8 mouse cellular contexts compared by ENCODE assay signal in the genomic region with DNA sequence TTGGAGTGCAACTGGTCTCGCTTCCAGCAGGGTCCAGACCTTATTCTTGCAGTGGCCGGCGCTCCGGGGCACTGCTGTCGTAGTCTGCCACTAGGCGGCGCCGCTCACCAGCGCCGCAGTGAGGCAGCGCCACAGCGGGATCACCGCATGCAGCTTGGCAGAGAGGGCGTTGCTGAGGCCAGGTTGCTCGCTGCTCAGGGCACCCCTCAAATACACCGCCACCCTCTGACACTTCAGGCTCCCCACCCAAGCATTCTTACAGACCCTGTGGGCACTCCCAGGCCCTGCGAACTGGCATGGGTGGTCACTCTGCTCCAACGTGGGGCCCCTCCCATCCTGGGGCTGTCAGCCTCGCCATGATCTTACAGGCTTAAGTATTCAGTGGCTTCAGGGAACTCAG. TPM values are rescaled to one million over a fixed set of nuclear protein-coding genes. Genes with fewer than 3 reads are reported as not detected.
DNase-seq lines count a peak whose midpoint lies in the region; ATAC-seq and TF ChIP-seq lines count a peak whose summit lies in the region.

No protein-coding gene starts in this region.

- H3K9me3 ChIP-seq in embryonic facial prominence, embryonic 10.5 days, result no peaks in the 10 kb centered on the region
- H3K9me3 ChIP-seq in intestine, postnatal 0 days (ENCODE audit: control insufficient read depth), result no peaks in the 10 kb centered on the region
- H3K9me3 ChIP-seq in limb, embryonic 13.5 days, result no peaks in the 10 kb centered on the region
- no peaks in the 10 kb centered on the region for H3K9me3 ChIP-seq in midbrain, embryonic 14.5 days (ENCODE audit: control insufficient read depth, low read length)

- H3K4me2 ChIP-seq in intestine, postnatal 0 days (replicated peaks; ENCODE audit: low read depth), result peak overlapping the region; percentile 78
- H3K4me2 ChIP-seq in limb, embryonic 13.5 days (replicated peaks), result peak overlapping the region; percentile 84
- peak overlapping the region; percentile 91 for H3K4me2 ChIP-seq in midbrain, embryonic 14.5 days (ENCODE audit: low read length)

- ATAC-seq in intestine, postnatal 0 days, result peak; percentile 58
- peak; percentile 80 for ATAC-seq in limb, embryonic 13.5 days (ENCODE audit: low FRiP score, low read depth)
- ATAC-seq in midbrain, embryonic 14.5 days (ENCODE audit: low FRiP score, low TSS enrichment), result peak; percentile 85

- H3K36me3 ChIP-seq in embryonic facial prominence, embryonic 10.5 days (replicated peaks), result no peaks in the 10 kb centered on the region
- no peaks in the 10 kb centered on the region for H3K36me3 ChIP-seq in intestine, postnatal 0 days (ENCODE audit: control insufficient read depth, insufficient read depth)
- no peaks in the 10 kb centered on the region for H3K36me3 ChIP-seq in limb, embryonic 13.5 days
- no peaks in the 10 kb centered on the region for H3K36me3 ChIP-seq in midbrain, embryonic 14.5 days (ENCODE audit: control insufficient read depth, insufficient read depth, low read length)

- peaks cover 14% of the 10 kb centered on the region for H3K27me3 ChIP-seq in embryonic facial prominence, embryonic 10.5 days (replicated peaks; ENCODE audit: low read depth, poor library complexity, severe bottlenecking)
- H3K27me3 ChIP-seq in intestine, postnatal 0 days (replicated peaks; ENCODE audit: control insufficient read depth, insufficient read depth, low read length), result no peaks in the 10 kb centered on the region
- no peaks in the 10 kb centered on the region for H3K27me3 ChIP-seq in limb, embryonic 13.5 days
- no peaks in the 10 kb centered on the region for H3K27me3 ChIP-seq in midbrain, embryonic 14.5 days (ENCODE audit: control insufficient read depth, insufficient read depth, low read length)

- DNase-seq in left cerebral cortex, adult 18-20 months (ENCODE audit: low spot score in 2 of 2), result peak; percentile 83 to 85
- DNase-seq in left cerebral cortex, adult 11 months (ENCODE audit: low spot score), result no peak
- peak; percentile 90 for DNase-seq in embryonic facial prominence, embryonic 10.5 days (ENCODE audit: low spot score)
- peak; percentile 95 for DNase-seq in heart, adult 11 months
- peak; percentile 94 for DNase-seq in midbrain, embryonic 14.5 days
- DNase-seq in spleen, adult 12 weeks (ENCODE audit: low spot score), result peak; percentile 22

- H3K4me3 ChIP-seq in embryonic facial prominence, embryonic 10.5 days, result peak overlapping the region; percentile 59
- peak overlapping the region; percentile 34 for H3K4me3 ChIP-seq in intestine, postnatal 0 days (ENCODE audit: low read depth, low read length)
- peak overlapping the region; percentile 47 for H3K4me3 ChIP-seq in limb, embryonic 13.5 days
- H3K4me3 ChIP-seq in midbrain, embryonic 14.5 days (replicated peaks; ENCODE audit: low read depth, low read length), result peak overlapping the region; percentile 43

- peak overlapping the region; percentile 72 for H3K27ac ChIP-seq in embryonic facial prominence, embryonic 10.5 days (replicated peaks)
- no peak overlapping the region for H3K27ac ChIP-seq in intestine, postnatal 0 days (ENCODE audit: low read depth, low read length)
- no peak overlapping the region for H3K27ac ChIP-seq in limb, embryonic 13.5 days
- H3K27ac ChIP-seq in midbrain, embryonic 14.5 days (replicated peaks; ENCODE audit: low read depth, low read length), result no peak overlapping the region

- H3K9ac ChIP-seq in intestine, postnatal 0 days (ENCODE audit: low read depth, low read length), result no peak overlapping the region
- peak overlapping the region; percentile 67 for H3K9ac ChIP-seq in limb, embryonic 13.5 days
- peak overlapping the region; percentile 64 for H3K9ac ChIP-seq in midbrain, embryonic 14.5 days (replicated peaks; ENCODE audit: low read length)

- H3K4me1 ChIP-seq in embryonic facial prominence, embryonic 10.5 days, result peaks cover 15% of the 10 kb centered on the region
- peaks cover 11% of the 10 kb centered on the region; the same call in 1 of the 2 replicates for H3K4me1 ChIP-seq in intestine, postnatal 0 days (replicated peaks; ENCODE audit: control insufficient read depth, insufficient read depth, low read length)
- H3K4me1 ChIP-seq in limb, embryonic 13.5 days, result peaks cover 8% of the 10 kb centered on the region; the same call in 1 of the 2 replicates
- H3K4me1 ChIP-seq in midbrain, embryonic 14.5 days (ENCODE audit: control insufficient read depth, insufficient read depth, low read length), result no peaks in the 10 kb centered on the region

- peak; percentile 99 for TF ChIP-seq CTCF in intestine, postnatal 0 days (IDR thresholded peaks at IDR 0.05; ENCODE audit: low read depth)

- WGBS in embryonic facial prominence, embryonic 10.5 days, result 0% methylated on average over 19 of the region's 19 CpGs
- WGBS in intestine, postnatal 0 days, result 0% methylated on average over 16 of the region's 19 CpGs
- under 1% methylated on average over 19 of the region's 19 CpGs for WGBS in limb, embryonic 13.5 days
- WGBS in midbrain, embryonic 14.5 days, result under 1% methylated on average over 19 of the region's 19 CpGs

RNA-seq across cellular contexts. Expression of gene Rab6b, which starts 19.3 kb away (rescaled TPM):
- total RNA-seq in left cerebral cortex, adult 18-20 months (2021), result 100 to 1,000 TPM; 566 to 572 TPM
- polyA plus RNA-seq in embryonic facial prominence, embryonic 10.5 days (2016; fragmentation: Nextera tagmentation; extraction: Ambion mirVana), result 6.8 and 8.4 TPM in 2 replicates
- polyA plus RNA-seq in intestine, postnatal 0 days (2015; fragmentation: Nextera tagmentation; extraction: Ambion mirVana), result 3.7 and 4.3 TPM in 2 replicates
- polyA plus RNA-seq in limb, embryonic 13.5 days (2015; fragmentation: Nextera tagmentation; extraction: Ambion mirVana), result 5.6 and 6.1 TPM in 2 replicates
- 64.2 and 93.4 TPM in 2 replicates for polyA plus RNA-seq in midbrain, embryonic 14.5 days (2014; fragmentation: Nextera tagmentation; extraction: Ambion mirVana)
